In the genomic region with DNA sequence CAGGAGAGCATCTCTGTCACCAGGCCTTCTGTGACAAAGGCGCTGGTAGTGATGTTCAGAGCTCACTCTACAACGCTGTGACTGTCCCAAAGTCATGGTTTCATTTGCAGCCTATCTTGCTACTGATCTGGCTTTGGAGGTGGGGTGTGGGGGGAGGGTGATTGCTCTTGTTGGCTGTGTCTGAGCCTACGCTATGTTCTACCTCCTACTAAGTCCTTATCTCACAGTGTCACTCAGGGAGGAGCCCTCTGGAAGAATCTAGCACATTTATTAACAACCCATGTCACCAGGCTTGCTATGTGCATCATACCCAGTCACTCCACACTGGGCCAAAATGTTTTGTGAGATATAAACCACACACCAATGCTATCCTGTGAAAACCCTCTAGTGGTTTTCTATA, we compare ENCODE assay signal across 11 mouse cellular contexts.
DNase-seq lines count a peak whose midpoint lies in the region; ATAC-seq lines count a peak whose summit lies in the region.
"Had no signal": no experiment of that assay in that cellular context is flagged by ENCODE, and none has a peak within 500 bp of the region (broad histone marks: within the 10 kb centered on the region; RNA-seq: fewer than 3 reads in every experiment).

No protein-coding gene starts in this region.

- no peaks in the 10 kb centered on the region for H3K9me3 ChIP-seq in heart, embryonic 12.5 days (replicated peaks)
- no peaks in the 10 kb centered on the region for H3K9me3 ChIP-seq in liver, embryonic 13.5 days (replicated peaks)
- H3K9me3 ChIP-seq: embryonic facial prominence, embryonic 13.5 days had no signal

- ATAC-seq in heart, embryonic 12.5 days (ENCODE audit: insufficient number of reproducible peaks, low FRiP score) = peak; percentile 59; the same call in 1 of the 2 replicates
- ATAC-seq in liver, embryonic 13.5 days (ENCODE audit: low read depth) = peak; percentile 99

- no peak overlapping the region for H3K4me2 ChIP-seq in heart, embryonic 12.5 days
- peak overlapping the region; percentile 61 for H3K4me2 ChIP-seq in liver, embryonic 13.5 days
- H3K4me2 ChIP-seq: embryonic facial prominence, embryonic 13.5 days had no signal

- H3K4me3 ChIP-seq in heart, embryonic 12.5 days = no peak overlapping the region
- H3K4me3 ChIP-seq in liver, embryonic 13.5 days (replicated peaks) = peak overlapping the region; percentile 19; the same call in 1 of the 2 replicates
- H3K4me3 ChIP-seq: embryonic facial prominence, embryonic 13.5 days had no signal

- 49% methylated on average over 3 of the region's 3 CpGs for WGBS in heart, embryonic 12.5 days
- WGBS in liver, embryonic 13.5 days (ENCODE audit: insufficient replicate concordance) = 16% methylated on average over 3 of the region's 3 CpGs

- H3K36me3 ChIP-seq in heart, embryonic 12.5 days = no peaks in the 10 kb centered on the region
- H3K36me3 ChIP-seq in liver, embryonic 13.5 days = no peaks in the 10 kb centered on the region
- H3K36me3 ChIP-seq: embryonic facial prominence, embryonic 13.5 days had no signal

- no peak overlapping the region for H3K9ac ChIP-seq in heart, embryonic 12.5 days
- H3K9ac ChIP-seq in liver, embryonic 13.5 days = peak overlapping the region; percentile 64
- H3K9ac ChIP-seq: embryonic facial prominence, embryonic 13.5 days had no signal

- no peak for DNase-seq in heart, adult 9 months (ENCODE audit: low spot score in 2 of 2)
- peak; percentile 44 for DNase-seq in CD4-positive helper T cell, adult 2 months (ENCODE audit: low read depth, low spot score)
- peak; percentile 73 for DNase-seq in c-Kit-negative CD71-positive TER-119-positive erythroid progenitor cells, embryonic 14.5 days (ENCODE audit: low read depth, low spot score)
- peak; percentile 83 for DNase-seq in liver, embryonic 13.5 days
- no peak for DNase-seq in thymus, postnatal 0 days (ENCODE audit: low spot score)
- no peak for DNase-seq in cerebellum, postnatal 36 days
- no peak for DNase-seq in gastrocnemius, adult 8-10 months (ENCODE audit: low spot score in 2 of 2)
- DNase-seq: cerebellum, adult 11 months; lung, adult 18-20 months had no signal

- peaks cover 71% of the 10 kb centered on the region for H3K4me1 ChIP-seq in heart, embryonic 12.5 days (replicated peaks)
- H3K4me1 ChIP-seq in liver, embryonic 13.5 days (replicated peaks) = peaks cover 91% of the 10 kb centered on the region

- no peak overlapping the region for H3K27ac ChIP-seq in heart, embryonic 12.5 days (ENCODE audit: poor library complexity, severe bottlenecking)
- peak overlapping the region; percentile 96 for H3K27ac ChIP-seq in liver, embryonic 13.5 days
- H3K27ac ChIP-seq: embryonic facial prominence, embryonic 13.5 days had no signal

- H3K27me3 ChIP-seq in heart, embryonic 12.5 days (replicated peaks) = no peaks in the 10 kb centered on the region
- H3K27me3 ChIP-seq in liver, embryonic 13.5 days = no peaks in the 10 kb centered on the region
- H3K27me3 ChIP-seq: embryonic facial prominence, embryonic 13.5 days had no signal

Comparison
In these comparisons a context has a peak if more than half of its experiments do, and no peak if none do; other contexts are left out.
1. DNase-seq: peak in CD4-positive helper T cell, adult 2 months (single experiment), c-Kit-negative CD71-positive TER-119-positive erythroid progenitor cells, embryonic 14.5 days (single experiment) and liver, embryonic 13.5 days (single experiment); none in heart, adult 9 months (0 of 2), thymus, postnatal 0 days (single experiment), cerebellum, postnatal 36 days (0 of 2) and gastrocnemius, adult 8-10 months (0 of 2).